ENCODE assay signal across 10 mouse cellular contexts in the genomic region with DNA sequence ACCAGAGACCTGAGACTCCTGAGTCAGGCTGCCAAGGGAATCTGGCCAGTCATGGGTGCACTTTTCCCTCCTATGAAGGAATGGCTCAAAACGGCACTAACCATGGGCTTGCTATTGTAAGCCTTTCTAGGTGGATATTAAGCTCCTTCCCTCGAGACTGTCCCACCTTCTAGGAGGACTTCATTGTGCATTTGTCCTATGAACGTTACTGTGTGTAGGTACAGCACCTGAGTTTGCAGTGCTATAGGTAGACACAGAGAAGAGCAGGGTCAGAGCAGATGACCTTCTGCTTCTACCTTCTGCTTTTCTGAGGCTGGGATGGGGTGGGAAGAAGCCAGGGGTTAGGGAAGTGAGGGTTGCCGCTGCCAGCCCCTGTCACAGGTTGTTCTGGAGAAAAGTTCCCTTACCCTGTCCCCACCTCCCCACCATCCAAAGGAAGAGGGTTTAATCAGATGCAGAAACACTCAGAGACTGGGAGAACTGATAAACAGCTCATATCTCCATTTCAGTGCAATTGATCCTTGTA.
A peak's percentile ranks its signal among the peaks of the same experiment; 100 is the strongest.
DNase-seq lines count a peak whose midpoint lies in the region; ATAC-seq and TF ChIP-seq lines count a peak whose summit lies in the region.
"Had no signal": no experiment of that assay in that cellular context is flagged by ENCODE, and none has a peak within 500 bp of the region (broad histone marks: within the 10 kb centered on the region; RNA-seq: fewer than 3 reads in every experiment).

No protein-coding gene starts in this region.

- no peak for ATAC-seq in heart, embryonic 11.5 days (replicated peaks; ENCODE audit: insufficient number of reproducible peaks, low FRiP score, low TSS enrichment)
- ATAC-seq in lung, embryonic 14.5 days (ENCODE audit: insufficient read depth) = no peak
- no peak for ATAC-seq in midbrain, embryonic 14.5 days (ENCODE audit: low FRiP score, low TSS enrichment)

- H3K4me3 ChIP-seq in heart, embryonic 11.5 days (ENCODE audit: low read depth, low read length) = no peak overlapping the region
- H3K4me3 ChIP-seq in lung, embryonic 14.5 days (ENCODE audit: low read depth, low read length) = no peak overlapping the region
- H3K4me3 ChIP-seq in embryonic facial prominence, embryonic 10.5 days = no peak overlapping the region
- H3K4me3 ChIP-seq in midbrain, embryonic 14.5 days (replicated peaks; ENCODE audit: low read depth, low read length) = no peak overlapping the region

- no peak overlapping the region for H3K4me2 ChIP-seq in heart, embryonic 11.5 days
- H3K4me2 ChIP-seq in lung, embryonic 14.5 days = no peak overlapping the region
- no peak overlapping the region for H3K4me2 ChIP-seq in midbrain, embryonic 14.5 days (ENCODE audit: low read length)

- no peaks in the 10 kb centered on the region for H3K36me3 ChIP-seq in heart, embryonic 11.5 days (ENCODE audit: control insufficient read depth, insufficient read depth, low read length)
- no peaks in the 10 kb centered on the region for H3K36me3 ChIP-seq in lung, embryonic 14.5 days (ENCODE audit: insufficient read depth)
- H3K36me3 ChIP-seq in embryonic facial prominence, embryonic 10.5 days (replicated peaks) = no peaks in the 10 kb centered on the region
- H3K36me3 ChIP-seq in midbrain, embryonic 14.5 days (ENCODE audit: control insufficient read depth, insufficient read depth, low read length) = no peaks in the 10 kb centered on the region

- H3K4me1 ChIP-seq in heart, embryonic 11.5 days (ENCODE audit: control insufficient read depth, insufficient read depth, low read length) = no peaks in the 10 kb centered on the region; the same call in 1 of the 2 replicates
- H3K4me1 ChIP-seq in lung, embryonic 14.5 days (ENCODE audit: insufficient read depth) = peaks cover 9% of the 10 kb centered on the region; the same call in 1 of the 2 replicates
- peaks cover 50% of the 10 kb centered on the region for H3K4me1 ChIP-seq in embryonic facial prominence, embryonic 10.5 days
- peaks cover 15% of the 10 kb centered on the region for H3K4me1 ChIP-seq in midbrain, embryonic 14.5 days (ENCODE audit: control insufficient read depth, insufficient read depth, low read length)

- no peaks in the 10 kb centered on the region for H3K9me3 ChIP-seq in heart, embryonic 11.5 days (replicated peaks; ENCODE audit: control insufficient read depth, low read length)
- H3K9me3 ChIP-seq in lung, embryonic 14.5 days (ENCODE audit: low read depth, low read length) = no peaks in the 10 kb centered on the region
- no peaks in the 10 kb centered on the region for H3K9me3 ChIP-seq in embryonic facial prominence, embryonic 10.5 days
- no peaks in the 10 kb centered on the region for H3K9me3 ChIP-seq in midbrain, embryonic 14.5 days (ENCODE audit: control insufficient read depth, low read length)

- WGBS in heart, embryonic 11.5 days (ENCODE audit: insufficient replicate concordance) = 60% methylated on average over 4 of the region's 4 CpGs
- 66% methylated on average over 4 of the region's 4 CpGs for WGBS in lung, embryonic 14.5 days
- 56% methylated on average over 4 of the region's 4 CpGs for WGBS in embryonic facial prominence, embryonic 10.5 days
- WGBS in midbrain, embryonic 14.5 days = 28% methylated on average over 4 of the region's 4 CpGs

- H3K9ac ChIP-seq in heart, embryonic 11.5 days (ENCODE audit: low read depth, low read length) = 0 out of 2 replicates have a peak overlapping the region, but pooled peaks have one; percentile 16
- H3K9ac ChIP-seq in lung, embryonic 14.5 days = no peak overlapping the region
- no peak overlapping the region for H3K9ac ChIP-seq in midbrain, embryonic 14.5 days (replicated peaks; ENCODE audit: low read length)
- H3K9ac ChIP-seq: liver, embryonic 14.5 days had no signal

- no peaks in the 10 kb centered on the region for H3K27me3 ChIP-seq in heart, embryonic 11.5 days (ENCODE audit: control insufficient read depth, insufficient read depth, low read length)
- H3K27me3 ChIP-seq in lung, embryonic 14.5 days (ENCODE audit: insufficient read depth, low read length) = no peaks in the 10 kb centered on the region
- no peaks in the 10 kb centered on the region for H3K27me3 ChIP-seq in embryonic facial prominence, embryonic 10.5 days (replicated peaks; ENCODE audit: low read depth, poor library complexity, severe bottlenecking)
- H3K27me3 ChIP-seq in midbrain, embryonic 14.5 days (ENCODE audit: control insufficient read depth, insufficient read depth, low read length) = no peaks in the 10 kb centered on the region

- no peak for DNase-seq in heart, postnatal 10 days
- DNase-seq in lung, embryonic 14.5 days = no peak
- DNase-seq in lung, postnatal 14 days = no peak
- DNase-seq in embryonic facial prominence, embryonic 10.5 days (ENCODE audit: low spot score) = no peak
- DNase-seq in midbrain, embryonic 14.5 days = no peak
- DNase-seq in lung, postnatal 4 days = no peak
- DNase-seq in cerebellum, postnatal 4 days (ENCODE audit: low spot score in 2 of 2) = no peak
- DNase-seq: kidney, postnatal 25 days had no signal

- no peak for TF ChIP-seq CTCF in lung, embryonic 14.5 days (IDR thresholded peaks at IDR 0.05; ENCODE audit: low read depth)

- intact Hi-C loops in heart, postnatal 10 days (cut with DNase I) = no loop called here

- peak overlapping the region; percentile 54; the same call in 1 of the 2 replicates for H3K27ac ChIP-seq in heart, embryonic 11.5 days (ENCODE audit: low read depth, low read length)
- H3K27ac ChIP-seq in lung, embryonic 14.5 days (ENCODE audit: low read depth) = peak overlapping the region; percentile 84; the same call in 1 of the 2 replicates
- peak overlapping the region; percentile 60 for H3K27ac ChIP-seq in embryonic facial prominence, embryonic 10.5 days (replicated peaks)
- peak overlapping the region; percentile 22; the same call in 1 of the 2 replicates for H3K27ac ChIP-seq in midbrain, embryonic 14.5 days (replicated peaks; ENCODE audit: low read depth, low read length)
- H3K27ac ChIP-seq: liver, embryonic 14.5 days had no signal

Comparison
In these comparisons a context has a peak if more than half of its experiments do, and no peak if none do; other contexts are left out.
1. H3K27ac ChIP-seq: peak in every context shown above with its lines; median percentile 84 in lung, embryonic 14.5 days; 60 in embryonic facial prominence, embryonic 10.5 days; 54 in heart, embryonic 11.5 days; 22 in midbrain, embryonic 14.5 days.